1 mouse cellular context compared by ENCODE assay signal in genomic region chr8:78508719-78509272, GRCm38 (mm10).
TF ChIP-seq lines count a peak whose summit lies in the region.

TSS of gene Rbmxl1 (minus strand) at chr8:78508898.

TF ChIP-seq in CH12.LX, 34 proteins besides CTCF, POLR2A, EP300 and RAD21 (continued from another document):
- TF ChIP-seq BHLHE40 (IDR thresholded peaks at IDR 0.05; ENCODE audit: low read depth, low read length): no peak; the same call in 1 of the 2 replicates
- no peak for TF ChIP-seq MEF2A (IDR thresholded peaks at IDR 0.05; ENCODE audit: borderline replicate concordance, low read depth, low read length)
- 0 out of 2 replicates have a peak, but pooled peaks have one; percentile 49 for TF ChIP-seq TBP (conservative IDR thresholded peaks at IDR 0.05; ENCODE audit: low read depth, low read length)
- 0 out of 2 replicates have a peak, but pooled peaks have one; percentile 10 for TF ChIP-seq SIN3A (IDR thresholded peaks at IDR 0.05; ENCODE audit: low read length)
- TF ChIP-seq MAX (IDR thresholded peaks at IDR 0.05; ENCODE audit: low read length): no peak; the same call in 1 of the 2 replicates
